Mouse (Mus musculus): ENCODE results near the gene Smg1. TPM values are rescaled to one million over a fixed set of nuclear protein-coding genes. Genes with fewer than 3 reads are reported as not detected.
A peak's percentile ranks its signal among the peaks of the same experiment; 100 is the strongest.

The Smg1 gene
- polyA plus RNA-seq, 1 experiment from 2014 or later: 6.7 TPM

- ATAC-seq: no peak
- H3K27me3 ChIP-seq (replicated peaks; ENCODE audit: control insufficient read depth, insufficient read depth, low read length): no peaks in the 10 kb centered on the region
- H3K4me3 ChIP-seq (ENCODE audit: low read depth, low read length): no peak overlapping the region
- TF ChIP-seq CTCF (IDR thresholded peaks at IDR 0.05; ENCODE audit: low read depth): no peak
- H3K4me2 ChIP-seq (replicated peaks; ENCODE audit: low read depth): no peak overlapping the region
- H3K9me3 ChIP-seq (ENCODE audit: control insufficient read depth): no peaks in the 10 kb centered on the region
- WGBS: 88% methylated on average over 4 of the region's 4 CpGs
- no peak overlapping the region for H3K27ac ChIP-seq (ENCODE audit: low read depth, low read length)
- H3K36me3 ChIP-seq (ENCODE audit: control insufficient read depth, insufficient read depth): peaks cover 64% of the 10 kb centered on the region
- no peaks in the 10 kb centered on the region for H3K4me1 ChIP-seq (replicated peaks; ENCODE audit: control insufficient read depth, insufficient read depth, low read length)
- H3K9ac ChIP-seq (ENCODE audit: low read depth, low read length): no peak overlapping the region
Observed at GRCm38 (mm10) chr7:118143123-118143522, 100.3 kb downstream of the Smg1 start.

GRCm38 (mm10) chr7:118141271-118141670 is 102.2 kb downstream of the Smg1 start:
- 93% methylated on average over 7 of the region's 7 CpGs for WGBS
- peaks cover 77% of the 10 kb centered on the region for H3K36me3 ChIP-seq (ENCODE audit: control insufficient read depth, insufficient read depth)
- H3K27ac ChIP-seq (ENCODE audit: low read depth, low read length): no peak overlapping the region
- H3K9ac ChIP-seq (ENCODE audit: low read depth, low read length): no peak overlapping the region
- no peaks in the 10 kb centered on the region for H3K4me1 ChIP-seq (replicated peaks; ENCODE audit: control insufficient read depth, insufficient read depth, low read length)
- no peaks in the 10 kb centered on the region for H3K9me3 ChIP-seq (ENCODE audit: control insufficient read depth)
- no peak overlapping the region for H3K4me2 ChIP-seq (replicated peaks; ENCODE audit: low read depth)
- no peaks in the 10 kb centered on the region for H3K27me3 ChIP-seq (replicated peaks; ENCODE audit: control insufficient read depth, insufficient read depth, low read length)
- no peak for ATAC-seq
- TF ChIP-seq CTCF (IDR thresholded peaks at IDR 0.05; ENCODE audit: low read depth): no peak
- no peak overlapping the region for H3K4me3 ChIP-seq (ENCODE audit: low read depth, low read length)

GRCm38 (mm10) chr7:118135128-118135527 is 108.3 kb downstream of the Smg1 start:
- peaks cover 1% of the 10 kb centered on the region; the same call in 1 of the 2 replicates for H3K4me1 ChIP-seq (replicated peaks; ENCODE audit: control insufficient read depth, insufficient read depth, low read length)
- H3K36me3 ChIP-seq (ENCODE audit: control insufficient read depth, insufficient read depth): peaks cover 41% of the 10 kb centered on the region
- WGBS: 69% methylated on average over 11 of the region's 11 CpGs
- H3K9ac ChIP-seq (ENCODE audit: low read depth, low read length): no peak overlapping the region
- H3K27ac ChIP-seq (ENCODE audit: low read depth, low read length): no peak overlapping the region
- H3K27me3 ChIP-seq (replicated peaks; ENCODE audit: control insufficient read depth, insufficient read depth, low read length): no peaks in the 10 kb centered on the region
- ATAC-seq: no peak
- no peak overlapping the region for H3K4me3 ChIP-seq (ENCODE audit: low read depth, low read length)
- no peaks in the 10 kb centered on the region for H3K9me3 ChIP-seq (ENCODE audit: control insufficient read depth)
- no peak for TF ChIP-seq CTCF (IDR thresholded peaks at IDR 0.05; ENCODE audit: low read depth)
- H3K4me2 ChIP-seq (replicated peaks; ENCODE audit: low read depth): no peak overlapping the region

GRCm38 (mm10) chr7:118129430-118130041 is 113.9 kb downstream of the Smg1 start, which contains the start of gene Arl6ip1:
Gene Arl6ip1, minus strand, starts transcription at chr7:118129662.
- under 1% methylated on average over 39 of the region's 39 CpGs for WGBS
- no peak; the same call in 1 of the 2 replicates for TF ChIP-seq CTCF (IDR thresholded peaks at IDR 0.05; ENCODE audit: low read depth)

GRCm38 (mm10) chr7:118128925-118129429 is 114.5 kb downstream of the Smg1 start:
- H3K4me1 ChIP-seq (replicated peaks; ENCODE audit: control insufficient read depth, insufficient read depth, low read length): peaks cover 4% of the 10 kb centered on the region; the same call in 1 of the 2 replicates
- peak; percentile 61 for ATAC-seq
- WGBS: under 1% methylated on average over 21 of the region's 21 CpGs
- no peaks in the 10 kb centered on the region for H3K9me3 ChIP-seq (ENCODE audit: control insufficient read depth)
- H3K27ac ChIP-seq (ENCODE audit: low read depth, low read length): peak overlapping the region; percentile 92
- peak; percentile 21; the same call in 1 of the 2 replicates for TF ChIP-seq CTCF (IDR thresholded peaks at IDR 0.05; ENCODE audit: low read depth)
- peaks cover 15% of the 10 kb centered on the region for H3K36me3 ChIP-seq (ENCODE audit: control insufficient read depth, insufficient read depth)
- peak overlapping the region; percentile 84 for H3K4me3 ChIP-seq (ENCODE audit: low read depth, low read length)
- H3K4me2 ChIP-seq (replicated peaks; ENCODE audit: low read depth): peak overlapping the region; percentile 88
- H3K27me3 ChIP-seq (replicated peaks; ENCODE audit: control insufficient read depth, insufficient read depth, low read length): no peaks in the 10 kb centered on the region
- H3K9ac ChIP-seq (ENCODE audit: low read depth, low read length): peak overlapping the region; percentile 91

More at GRCm38 (mm10) chr7:118129430-118130041, 113.9 kb downstream of the Smg1 start, which contains the start of gene Arl6ip1:
- Histone ChIP-seq H3K27me3 (replicated peaks; ENCODE audit: control insufficient read depth, insufficient read depth, low read length) (no peaks in the 10 kb centered on the region), H3K4me3 (ENCODE audit: low read depth, low read length) (peak within 1 kb of the TSS; percentile 84), H3K4me1 (replicated peaks; ENCODE audit: control insufficient read depth, insufficient read depth, low read length) (peaks cover 4% of the 10 kb centered on the region; the same call in 1 of the 2 replicates), H3K9me3 (ENCODE audit: control insufficient read depth) (no peaks in the 10 kb centered on the region), H3K4me2 (replicated peaks; ENCODE audit: low read depth) (peak within 1 kb of the TSS; percentile 88), H3K9ac (ENCODE audit: low read depth, low read length) (peak within 1 kb of the TSS; percentile 91), H3K36me3 (ENCODE audit: control insufficient read depth, insufficient read depth) (peaks cover 10% of the 10 kb centered on the region), H3K27ac (ENCODE audit: low read depth, low read length) (peak within 1 kb of the TSS; percentile 92)
- ATAC-seq: peak; percentile 99

- Histone ChIP-seq H3K4me2 (replicated peaks; ENCODE audit: low read depth) (no peak overlapping the region), H3K9me3 (ENCODE audit: control insufficient read depth) (no peaks in the 10 kb centered on the region), H3K27me3 (replicated peaks; ENCODE audit: control insufficient read depth, insufficient read depth, low read length) (no peaks in the 10 kb centered on the region), H3K36me3 (ENCODE audit: control insufficient read depth, insufficient read depth) (peaks cover 27% of the 10 kb centered on the region), H3K9ac (ENCODE audit: low read depth, low read length) (no peak overlapping the region), H3K4me3 (ENCODE audit: low read depth, low read length) (no peak overlapping the region), H3K4me1 (replicated peaks; ENCODE audit: control insufficient read depth, insufficient read depth, low read length) (peaks cover 4% of the 10 kb centered on the region; the same call in 1 of the 2 replicates), H3K27ac (ENCODE audit: low read depth, low read length) (no peak overlapping the region)
- no peak for ATAC-seq
- no peak for TF ChIP-seq CTCF (IDR thresholded peaks at IDR 0.05; ENCODE audit: low read depth)
- 61% methylated on average over 11 of the region's 11 CpGs for WGBS
Observed at GRCm38 (mm10) chr7:118126219-118126875, 117.1 kb downstream of the Smg1 start.

Data from intestine, postnatal 0 days (tissue).